Mouse (Mus musculus) hindbrain, embryonic 11.5 days (tissue): ENCODE data around the gene Akap3. TPM values are rescaled to one million over a fixed set of nuclear protein-coding genes. Genes with fewer than 3 reads are reported as not detected.

Experiments used
- ATAC-seq: fragments of 200-750 bp; cut with Nextera tagmentation; 2 replicates; pipeline ENCODE4 v1.8.0; 2017; ENCODE audit warnings: mild to moderate bottlenecking, moderate TSS enrichment, moderate library complexity; ENCODE audit not compliant: low FRiP score
- DNase-seq: peaks from one replicate; pipeline ENCODE4 v3.0.0-alpha.2; 2015; ENCODE audit warnings: low spot score
- H3K27ac ChIP-seq: fragments of 300-500 bp; sonication (generic); 2 replicates; pipeline ENCODE4 v1.5.1; 2014; ENCODE audit warnings: mild to moderate bottlenecking, low read depth, low read length
- H3K27me3 ChIP-seq: fragments of 300-500 bp; sonication (generic); 2 replicates; pipeline ENCODE4 v1.6.1; 2014; ENCODE audit warnings: mild to moderate bottlenecking, low read length, moderate library complexity, mixed read lengths; ENCODE audit not compliant: control insufficient read depth, insufficient read depth
- H3K36me3 ChIP-seq: fragments of 300-500 bp; sonication (generic); 2 replicates; pipeline ENCODE4 v1.6.1; 2014; ENCODE audit warnings: mild to moderate bottlenecking, low read length, moderate library complexity, mixed read lengths; ENCODE audit not compliant: control insufficient read depth, insufficient read depth
- H3K4me1 ChIP-seq: fragments of 300-500 bp; sonication (generic); replicated peaks from 2 replicates; pipeline ENCODE4 v1.6.1; 2014; ENCODE audit warnings: low read length, mixed read lengths; ENCODE audit not compliant: control insufficient read depth, insufficient read depth
- H3K4me2 ChIP-seq: fragments of 300-500 bp; sonication (generic); replicated peaks from 2 replicates; pipeline ENCODE4 v1.6.1; 2014; ENCODE audit warnings: mild to moderate bottlenecking, low read depth, low read length
- H3K4me3 ChIP-seq: fragments of 300-500 bp; sonication (generic); 2 replicates; pipeline ENCODE4 v1.5.1; 2014; ENCODE audit warnings: low read depth, low read length
- H3K9ac ChIP-seq: fragments of 300-500 bp; sonication (generic); 2 replicates; pipeline ENCODE4 v1.6.1; 2014; ENCODE audit warnings: low read depth, low read length
- H3K9me3 ChIP-seq: fragments of 300-500 bp; sonication (generic); 2 replicates; pipeline ENCODE4 v1.6.1; 2016; ENCODE audit warnings: low read length; ENCODE audit not compliant: control insufficient read depth
- WGBS: fragments of 180-500 bp; shearing (Covaris S2); extraction: QIAGEN DNeasy Blood & Tissue Kit; methylation state at CpG from one replicate; pipeline ENCODE4 v1.1.7; 2014; 5-methylcytosine and 5-hydroxymethylcytosine counted together
- polyA plus RNA-seq: library from polyadenylated mRNA; unstranded; fragments of >200 nt; fragmentation: Nextera tagmentation; extraction: Ambion mirVana; gene quantifications from 2 replicates; pipeline ENCODE4 v1.2.1, GENCODE M21; 2014

The Akap3 gene
- polyA plus RNA-seq: 0.09 and 0.13 TPM in 2 replicates

GRCm38 (mm10) chr6:126852881-126853280 is at the start of gene Akap3:
Gene Akap3, plus strand, starts transcription at chr6:126853098.
- Histone ChIP-seq H3K27me3 (no peaks in the 10 kb centered on the region), H3K4me1 (peaks cover 3% of the 10 kb centered on the region), H3K27ac (no peak within 1 kb of the TSS), H3K9me3 (no peaks in the 10 kb centered on the region), H3K9ac (no peak within 1 kb of the TSS), H3K4me3 (no peak within 1 kb of the TSS), H3K4me2 (no peak within 1 kb of the TSS), H3K36me3 (no peaks in the 10 kb centered on the region)
- DNase-seq (no peak), ATAC-seq (no peak)

- Histone ChIP-seq H3K27me3 (no peaks in the 10 kb centered on the region), H3K4me3 (no peak overlapping the region), H3K4me2 (no peak overlapping the region), H3K9me3 (no peaks in the 10 kb centered on the region), H3K4me1 (no peaks in the 10 kb centered on the region), H3K36me3 (no peaks in the 10 kb centered on the region), H3K27ac (no peak overlapping the region), H3K9ac (no peak overlapping the region)
- WGBS: 86% methylated on average over 3 of the region's 3 CpGs
- DNase-seq (peak; percentile 17), ATAC-seq (no peak)
Measured at GRCm38 (mm10) chr6:126806783-126807182, 46.1 kb upstream of the Akap3 start.

- Histone ChIP-seq H3K27ac (no peak overlapping the region), H3K4me2 (no peak overlapping the region), H3K4me1 (no peaks in the 10 kb centered on the region), H3K27me3 (no peaks in the 10 kb centered on the region), H3K9ac (no peak overlapping the region), H3K36me3 (no peaks in the 10 kb centered on the region), H3K9me3 (no peaks in the 10 kb centered on the region), H3K4me3 (no peak overlapping the region)
- 82% methylated on average over 4 of the region's 4 CpGs for WGBS
- no peak for ATAC-seq
- no peak for DNase-seq
Measured at GRCm38 (mm10) chr6:126808134-126808533, 44.8 kb upstream of the Akap3 start.

- WGBS: 83% methylated on average over 8 of the region's 8 CpGs
- H3K36me3 ChIP-seq: no peaks in the 10 kb centered on the region
- no peak overlapping the region for H3K4me2 ChIP-seq
- H3K9ac ChIP-seq: no peak overlapping the region
- no peak overlapping the region for H3K27ac ChIP-seq
- H3K9me3 ChIP-seq: no peaks in the 10 kb centered on the region
- H3K27me3 ChIP-seq: no peaks in the 10 kb centered on the region
- ATAC-seq (no peak), DNase-seq (no peak)
- H3K4me3 ChIP-seq: no peak overlapping the region
- no peaks in the 10 kb centered on the region for H3K4me1 ChIP-seq
Measured at GRCm38 (mm10) chr6:126808561-126808960, 44.3 kb upstream of the Akap3 start.

GRCm38 (mm10) chr6:126811481-126811880 is 41.4 kb upstream of the Akap3 start:
- Histone ChIP-seq H3K27ac (no peak overlapping the region), H3K9me3 (no peaks in the 10 kb centered on the region), H3K36me3 (no peaks in the 10 kb centered on the region), H3K27me3 (no peaks in the 10 kb centered on the region), H3K4me3 (no peak overlapping the region), H3K4me1 (no peaks in the 10 kb centered on the region), H3K9ac (no peak overlapping the region), H3K4me2 (no peak overlapping the region)
- DNase-seq (no peak), ATAC-seq (no peak)
- WGBS: 85% methylated on average over 4 of the region's 4 CpGs

GRCm38 (mm10) chr6:126815206-126815750 is 37.6 kb upstream of the Akap3 start:
- no peak for ATAC-seq

GRCm38 (mm10) chr6:126816338-126816737 is 36.6 kb upstream of the Akap3 start:
- no peak for ATAC-seq
- H3K4me3 ChIP-seq: no peak overlapping the region
- 90% methylated on average over 8 of the region's 8 CpGs for WGBS
- no peaks in the 10 kb centered on the region for H3K9me3 ChIP-seq
- H3K27ac ChIP-seq: no peak overlapping the region
- H3K27me3 ChIP-seq: no peaks in the 10 kb centered on the region
- DNase-seq: no peak
- H3K36me3 ChIP-seq: no peaks in the 10 kb centered on the region
- no peak overlapping the region for H3K9ac ChIP-seq
- H3K4me1 ChIP-seq: no peaks in the 10 kb centered on the region
- H3K4me2 ChIP-seq: no peak overlapping the region

More at GRCm38 (mm10) chr6:126815206-126815750, 37.6 kb upstream of the Akap3 start:
- Histone ChIP-seq H3K27ac (no peak overlapping the region), H3K4me1 (no peaks in the 10 kb centered on the region), H3K27me3 (no peaks in the 10 kb centered on the region), H3K9me3 (no peaks in the 10 kb centered on the region), H3K4me3 (no peak overlapping the region), H3K36me3 (no peaks in the 10 kb centered on the region), H3K4me2 (no peak overlapping the region), H3K9ac (no peak overlapping the region)
- DNase-seq: no peak
- WGBS: 65% methylated on average over 6 of the region's 6 CpGs

GRCm38 (mm10) chr6:126823087-126823486 is 29.8 kb upstream of the Akap3 start:
- H3K36me3 ChIP-seq: no peaks in the 10 kb centered on the region; the same call in 1 of the 2 replicates
- 89% methylated on average over 3 of the region's 3 CpGs for WGBS
- DNase-seq: no peak

GRCm38 (mm10) chr6:126836628-126837027 is 16.3 kb upstream of the Akap3 start:
- no peak overlapping the region for H3K4me2 ChIP-seq
- peaks cover 9% of the 10 kb centered on the region; the same call in 1 of the 2 replicates for H3K36me3 ChIP-seq
- no peaks in the 10 kb centered on the region for H3K9me3 ChIP-seq
- H3K27me3 ChIP-seq: no peaks in the 10 kb centered on the region
- ATAC-seq: no peak
- no peak for DNase-seq
- H3K4me3 ChIP-seq: no peak overlapping the region
- no peaks in the 10 kb centered on the region for H3K4me1 ChIP-seq
- H3K9ac ChIP-seq: no peak overlapping the region
- no peak overlapping the region for H3K27ac ChIP-seq
- 90% methylated on average over 8 of the region's 8 CpGs for WGBS

More at GRCm38 (mm10) chr6:126823087-126823486, 29.8 kb upstream of the Akap3 start:
- H3K4me3 ChIP-seq: no peak overlapping the region
- no peak overlapping the region for H3K9ac ChIP-seq
- H3K4me2 ChIP-seq: no peak overlapping the region
- H3K9me3 ChIP-seq: no peaks in the 10 kb centered on the region
- H3K27me3 ChIP-seq: no peaks in the 10 kb centered on the region
- H3K4me1 ChIP-seq: no peaks in the 10 kb centered on the region
- no peak overlapping the region for H3K27ac ChIP-seq
- ATAC-seq: no peak
